Mouse (Mus musculus) heart, postnatal 0 days (tissue): ENCODE measurements around the gene Ermap. TPM values are rescaled to one million over a fixed set of nuclear protein-coding genes. Genes with fewer than 3 reads are reported as not detected.

Experiments used
- ATAC-seq: fragments of 200-750 bp; cut with Nextera tagmentation; 2 replicates; pipeline ENCODE4 v1.8.0; 2017; ENCODE audit warnings: low read depth, moderate number of reproducible peaks, moderate library complexity; ENCODE audit not compliant: insufficient read depth
- DNase-seq: peaks from one replicate; pipeline ENCODE4 v3.0.0-alpha.2; 2016; ENCODE audit warnings: low spot score
- H3K27ac ChIP-seq: fragments of 300-500 bp; sonication (generic); 2 replicates; pipeline ENCODE4 v1.5.1; 2014; ENCODE audit warnings: low read depth, mild to moderate bottlenecking
- H3K27me3 ChIP-seq: fragments of 300-500 bp; sonication (generic); 2 replicates; pipeline ENCODE4 v1.6.1; 2014; ENCODE audit warnings: low read length, mixed read lengths; ENCODE audit not compliant: control insufficient read depth, insufficient read depth
- H3K36me3 ChIP-seq: fragments of 300-500 bp; sonication (generic); replicated peaks from 2 replicates; pipeline ENCODE4 v1.6.1; 2014; ENCODE audit warnings: low read length, mixed read lengths; ENCODE audit not compliant: control insufficient read depth, insufficient read depth
- H3K4me1 ChIP-seq: fragments of 300-500 bp; sonication (generic); 2 replicates; pipeline ENCODE4 v1.6.1; 2014; ENCODE audit warnings: antibody characterized with exemption; ENCODE audit not compliant: control insufficient read depth, insufficient read depth
- H3K4me2 ChIP-seq: fragments of 300-500 bp; sonication (generic); 2 replicates; pipeline ENCODE4 v1.6.1; 2014; ENCODE audit warnings: low read depth, mild to moderate bottlenecking, low read length, moderate library complexity
- H3K4me3 ChIP-seq: fragments of 300-500 bp; sonication (generic); 2 replicates; pipeline ENCODE4 v1.5.1; 2014; ENCODE audit warnings: low read depth, low read length
- H3K9ac ChIP-seq: fragments of 300-500 bp; sonication (generic); replicated peaks from 2 replicates; pipeline ENCODE4 v1.6.1; 2014; ENCODE audit warnings: low read depth, low read length, mixed read lengths
- H3K9me3 ChIP-seq: fragments of 300-500 bp; sonication (generic); replicated peaks from 2 replicates; pipeline ENCODE4 v1.6.1; 2016; ENCODE audit warnings: low read length; ENCODE audit not compliant: control insufficient read depth
- CTCF ChIP-seq: IDR thresholded peaks from 2 replicates; pipeline ENCODE4 v1.5.1; 2016; ENCODE audit warnings: antibody characterized with exemption, control low read depth, low read depth
- EP300 ChIP-seq: IDR thresholded peaks from 2 replicates; pipeline ENCODE4 v1.6.1; 2016; ENCODE audit warnings: antibody characterized with exemption, low read depth
- WGBS: fragments of 180-500 bp; shearing (Covaris S2); extraction: QIAGEN DNeasy Blood & Tissue Kit; methylation state at CpG from one replicate; pipeline ENCODE4 v1.1.7; 2014; 5-methylcytosine and 5-hydroxymethylcytosine counted together
- polyA plus RNA-seq: library from polyadenylated mRNA; unstranded; fragments of >200 nt; fragmentation: Nextera tagmentation; extraction: Ambion mirVana; gene quantifications from 2 replicates; pipeline ENCODE4 v1.2.1, GENCODE M21; 2015
- total RNA-seq: library from RNA; depleted of rRNA; stranded (reverse); fragments of >200 nt; gene quantifications from 2 replicates; pipeline ENCODE4 v1.2.3, GENCODE M21; 2014; ENCODE audit warnings: low replicate concordance; rRNA removed

The Ermap gene
- total RNA-seq (0.15 TPM in 1 of 2 replicates, not detected in the other), polyA plus RNA-seq (0.51 and 0.57 TPM in 2 replicates)

DNA sequence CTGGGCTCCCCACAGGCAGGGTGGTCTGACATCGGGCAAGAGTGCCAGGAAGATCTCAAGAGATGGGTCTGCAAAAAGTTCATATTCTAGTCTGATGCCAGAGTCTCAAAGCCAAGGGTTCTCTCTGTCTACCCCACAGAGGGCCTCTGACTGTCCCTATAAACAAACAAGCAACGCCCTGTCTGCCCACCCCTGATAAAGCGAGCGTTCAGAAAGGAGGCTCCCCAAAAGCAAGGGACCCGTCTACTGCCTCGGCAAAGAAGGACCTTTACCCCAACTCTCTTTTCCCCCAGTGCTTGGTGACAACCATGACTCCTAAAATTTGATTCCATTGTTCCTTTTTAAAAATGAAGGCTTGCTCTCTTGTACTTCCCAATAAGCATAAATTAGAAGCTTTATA, at the start of gene Ermap:
Ermap (minus strand) TSS at position 148 of the 400 bp plus-strand sequence.
- Histone ChIP-seq H3K36me3 (no peaks in the 10 kb centered on the region), H3K9me3 (no peaks in the 10 kb centered on the region), H3K9ac (no peak within 1 kb of the TSS), H3K4me1 (no peaks in the 10 kb centered on the region), H3K4me3 (no peak within 1 kb of the TSS), H3K4me2 (no peak within 1 kb of the TSS), H3K27me3 (no peaks in the 10 kb centered on the region), H3K27ac (no peak within 1 kb of the TSS)
- ATAC-seq, result no peak
- 67% methylated on average over 6 of the region's 6 CpGs for WGBS
- DNase-seq, result no peak
- TF ChIP-seq CTCF, result no peak
- TF ChIP-seq EP300, result no peak

DNA sequence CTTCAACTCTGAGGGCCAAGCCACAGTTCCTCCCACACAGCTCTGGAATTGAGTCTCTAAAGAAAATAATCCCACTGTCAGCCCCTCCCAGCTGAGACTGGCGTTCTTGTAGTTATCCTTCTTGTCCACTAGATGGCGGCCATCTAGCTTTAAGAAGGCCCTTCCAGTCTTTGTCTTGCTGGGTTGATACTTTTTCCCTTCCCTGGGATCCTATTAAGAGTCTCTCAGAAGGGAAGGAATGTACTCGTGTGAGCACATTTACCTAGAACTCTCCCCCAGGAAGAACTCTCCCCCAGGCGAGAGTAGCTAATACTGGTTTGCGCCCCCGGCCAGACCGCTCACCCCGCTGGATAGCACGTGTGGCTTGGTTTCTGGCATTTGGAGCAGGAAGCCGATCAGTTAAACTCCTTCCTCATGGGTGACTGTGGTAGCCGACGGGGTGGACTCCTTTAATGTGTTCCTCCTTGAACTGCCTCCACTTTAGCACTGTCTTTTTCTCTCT, 49.4 kb upstream of the Ermap start:
- H3K4me2 ChIP-seq, result no peak overlapping the region

GRCm38 (mm10) chr4:119238661-119239060, 48.9 kb upstream of the Ermap start:
- 67% methylated on average over 3 of the region's 3 CpGs for WGBS
- TF ChIP-seq CTCF, result no peak
- TF ChIP-seq EP300, result no peak
- H3K36me3 ChIP-seq, result peaks cover 32% of the 10 kb centered on the region

More for the DNA sequence above, 49.4 kb upstream of the Ermap start:
- peaks cover 33% of the 10 kb centered on the region for H3K36me3 ChIP-seq
- no peaks in the 10 kb centered on the region for H3K4me1 ChIP-seq
- no peak overlapping the region for H3K4me3 ChIP-seq
- ATAC-seq (peak; percentile 72), DNase-seq (peak; percentile 88)
- 34% methylated on average over 12 of the region's 12 CpGs for WGBS
- no peak overlapping the region for H3K9ac ChIP-seq
- no peaks in the 10 kb centered on the region for H3K9me3 ChIP-seq
- peak; percentile 87 for TF ChIP-seq CTCF
- TF ChIP-seq EP300, result no peak
- no peak overlapping the region for H3K27ac ChIP-seq
- H3K27me3 ChIP-seq, result no peaks in the 10 kb centered on the region

DNA sequence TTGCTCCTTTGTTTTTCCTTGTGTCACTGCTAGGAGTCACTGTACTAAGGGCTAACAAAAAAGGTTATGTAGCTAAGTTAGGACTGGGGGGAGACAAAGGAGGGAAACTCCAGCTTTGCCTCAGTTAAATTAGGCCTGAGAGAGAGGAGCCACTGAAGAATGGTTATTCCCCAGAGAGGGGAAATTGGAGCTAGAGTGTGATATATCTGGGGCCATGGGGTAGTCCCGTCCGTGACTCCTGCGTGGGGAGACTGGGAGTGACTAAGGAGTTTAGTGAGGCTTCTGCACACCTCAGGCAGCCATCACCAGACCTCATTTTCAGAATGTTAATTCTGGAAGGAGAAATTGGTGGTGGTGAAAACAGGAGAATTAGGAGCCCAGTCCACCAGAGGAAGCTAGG, 44.5 kb upstream of the Ermap start:
- Histone ChIP-seq H3K4me2 (peak overlapping the region; percentile 90; the same call in 1 of the 2 replicates), H3K27ac (no peak overlapping the region), H3K4me3 (peak overlapping the region; percentile 83), H3K4me1 (peaks cover 6% of the 10 kb centered on the region), H3K9me3 (no peaks in the 10 kb centered on the region), H3K27me3 (no peaks in the 10 kb centered on the region), H3K9ac (no peak overlapping the region), H3K36me3 (peaks cover 16% of the 10 kb centered on the region)
- no peak for ATAC-seq
- TF ChIP-seq CTCF (no peak), EP300 (no peak)
- WGBS, result 55% methylated on average over 3 of the region's 3 CpGs
- DNase-seq, result no peak

More at GRCm38 (mm10) chr4:119238661-119239060, 48.9 kb upstream of the Ermap start:
- no peaks in the 10 kb centered on the region for H3K9me3 ChIP-seq
- H3K27me3 ChIP-seq, result no peaks in the 10 kb centered on the region
- H3K4me3 ChIP-seq, result no peak overlapping the region
- no peak overlapping the region for H3K27ac ChIP-seq
- DNase-seq, result no peak
- no peak overlapping the region for H3K9ac ChIP-seq
- no peak for ATAC-seq
- no peak overlapping the region for H3K4me2 ChIP-seq
- no peaks in the 10 kb centered on the region for H3K4me1 ChIP-seq

GRCm38 (mm10) chr4:119233256-119233901, 43.6 kb upstream of the Ermap start:
- TF ChIP-seq CTCF (0 out of 2 replicates have a peak, but pooled peaks have one; percentile 11), EP300 (no peak)
- under 1% methylated on average over 36 of the region's 36 CpGs for WGBS
- peak; percentile 30 for ATAC-seq

More at GRCm38 (mm10) chr4:119233256-119233901, 43.6 kb upstream of the Ermap start:
- no peaks in the 10 kb centered on the region for H3K9me3 ChIP-seq
- peak; percentile 64 for DNase-seq
- peak overlapping the region; percentile 77 for H3K9ac ChIP-seq
- peaks cover 6% of the 10 kb centered on the region for H3K4me1 ChIP-seq
- H3K4me2 ChIP-seq, result peak overlapping the region; percentile 90
- H3K27ac ChIP-seq, result peak overlapping the region; percentile 73
- peak overlapping the region; percentile 83 for H3K4me3 ChIP-seq
- no peaks in the 10 kb centered on the region for H3K27me3 ChIP-seq
- H3K36me3 ChIP-seq, result peaks cover 19% of the 10 kb centered on the region
